Mouse (Mus musculus) brown adipose tissue, adult 24 weeks (tissue): ENCODE measurements around the gene Zfp451. TPM values are rescaled to one million over a fixed set of nuclear protein-coding genes. Genes with fewer than 3 reads are reported as not detected.
"Not testable (repeated sequence)": the region's sequence is repeated elsewhere in the genome, so short reads cannot be mapped to it uniquely, and the experiment has no call there.

Experiments
- H3K27ac ChIP-seq: fragments of 200-500 bp; replicated peaks from 2 replicates; pipeline ENCODE4 v1.5.1; 2012; ENCODE audit warnings: low read depth, mild to moderate bottlenecking, low read length
- H3K4me1 ChIP-seq: fragments of 200-500 bp; 2 replicates; pipeline ENCODE4 v1.6.1; 2012; ENCODE audit warnings: low read length, mixed read lengths; ENCODE audit not compliant: control insufficient read depth, insufficient read depth, insufficient read length
- H3K4me3 ChIP-seq: fragments of 200-500 bp; 2 replicates; pipeline ENCODE4 v1.5.1; 2012; ENCODE audit warnings: low read depth, mild to moderate bottlenecking, low read length, moderate library complexity; ENCODE audit not compliant: insufficient read depth
- polyA plus RNA-seq: library from polyadenylated mRNA; stranded (reverse); fragments of >200 nt; gene quantifications from 2 replicates; pipeline ENCODE4 v1.2.4, GENCODE M21; 2012; ENCODE audit not compliant: missing spikeins, insufficient read depth, insufficient read length

The Zfp451 gene
- polyA plus RNA-seq, result 6.2 and 10.5 TPM in 2 replicates

- peaks cover 2% of the 10 kb centered on the region; the same call in 1 of the 2 replicates for H3K4me1 ChIP-seq
- H3K27ac ChIP-seq, result peak within 1 kb of the TSS; percentile 31
- peak within 1 kb of the TSS; percentile 95 for H3K4me3 ChIP-seq
Observed at GRCm38 (mm10) chr1:33813868-33814794, at the start of gene Zfp451. Gene Zfp451, minus strand, starts transcription at chr1:33814595.

GRCm38 (mm10) chr1:33846807-33847206 is 32.4 kb upstream of the Zfp451 start:
- Histone ChIP-seq H3K4me3 (no peak overlapping the region), H3K27ac (no peak overlapping the region), H3K4me1 (no peaks in the 10 kb centered on the region)

- H3K27ac ChIP-seq, result no peak overlapping the region
- H3K4me1 ChIP-seq, result no peaks in the 10 kb centered on the region
- no peak overlapping the region for H3K4me3 ChIP-seq
Observed at GRCm38 (mm10) chr1:33843823-33844222, 29.4 kb upstream of the Zfp451 start.

GRCm38 (mm10) chr1:33838952-33839351 is 24.6 kb upstream of the Zfp451 start:
- not testable (repeated sequence) for H3K27ac ChIP-seq, H3K4me3 ChIP-seq, H3K4me1 ChIP-seq

GRCm38 (mm10) chr1:33830586-33830985 is 16.2 kb upstream of the Zfp451 start:
- H3K4me1 ChIP-seq, result no peaks in the 10 kb centered on the region

GRCm38 (mm10) chr1:33817931-33818330 is 3.5 kb upstream of the Zfp451 start:
- Histone ChIP-seq H3K4me3 (no peak overlapping the region), H3K4me1 (no peaks in the 10 kb centered on the region)

More at GRCm38 (mm10) chr1:33830586-33830985, 16.2 kb upstream of the Zfp451 start:
- no peak overlapping the region for H3K4me3 ChIP-seq
- H3K27ac ChIP-seq, result no peak overlapping the region

GRCm38 (mm10) chr1:33813495-33813867 is 914 bp downstream of the Zfp451 start:
- peak overlapping the region; percentile 95 for H3K4me3 ChIP-seq
- H3K4me1 ChIP-seq, result peaks cover 2% of the 10 kb centered on the region; the same call in 1 of the 2 replicates
- H3K27ac ChIP-seq, result peak overlapping the region; percentile 8; the same call in 1 of the 2 replicates

More at GRCm38 (mm10) chr1:33817931-33818330, 3.5 kb upstream of the Zfp451 start:
- no peak overlapping the region for H3K27ac ChIP-seq

GRCm38 (mm10) chr1:33803323-33803722 is 11.1 kb downstream of the Zfp451 start:
- no peak overlapping the region for H3K4me3 ChIP-seq
- no peaks in the 10 kb centered on the region; the same call in 1 of the 2 replicates for H3K4me1 ChIP-seq
- H3K27ac ChIP-seq, result no peak overlapping the region

GRCm38 (mm10) chr1:33799620-33800019 is 14.8 kb downstream of the Zfp451 start:
- no peaks in the 10 kb centered on the region for H3K4me1 ChIP-seq
- H3K4me3 ChIP-seq, result no peak overlapping the region
- H3K27ac ChIP-seq, result no peak overlapping the region

- no peak overlapping the region for H3K27ac ChIP-seq
- H3K4me3 ChIP-seq, result no peak overlapping the region
- no peaks in the 10 kb centered on the region for H3K4me1 ChIP-seq
Observed at GRCm38 (mm10) chr1:33788493-33788892, 25.9 kb downstream of the Zfp451 start.

GRCm38 (mm10) chr1:33788072-33788471 is 26.3 kb downstream of the Zfp451 start:
- Histone ChIP-seq H3K27ac (no peak overlapping the region), H3K4me1 (no peaks in the 10 kb centered on the region), H3K4me3 (no peak overlapping the region)

GRCm38 (mm10) chr1:33784561-33784960 is 29.8 kb downstream of the Zfp451 start:
- Histone ChIP-seq H3K27ac (no peak overlapping the region), H3K4me1 (no peaks in the 10 kb centered on the region), H3K4me3 (no peak overlapping the region)

GRCm38 (mm10) chr1:33776175-33776611 is 38.2 kb downstream of the Zfp451 start:
- no peak overlapping the region for H3K27ac ChIP-seq
- no peaks in the 10 kb centered on the region for H3K4me1 ChIP-seq
- no peak overlapping the region for H3K4me3 ChIP-seq

GRCm38 (mm10) chr1:33772106-33772505 is 42.3 kb downstream of the Zfp451 start:
- no peak overlapping the region for H3K4me3 ChIP-seq
- no peaks in the 10 kb centered on the region for H3K4me1 ChIP-seq
- H3K27ac ChIP-seq, result no peak overlapping the region

- no peaks in the 10 kb centered on the region for H3K4me1 ChIP-seq
- no peak overlapping the region for H3K4me3 ChIP-seq
- no peak overlapping the region for H3K27ac ChIP-seq
Observed at GRCm38 (mm10) chr1:33771621-33772020, 42.8 kb downstream of the Zfp451 start.

GRCm38 (mm10) chr1:33768827-33769226 is 45.6 kb downstream of the Zfp451 start:
- Histone ChIP-seq H3K27ac (no peak overlapping the region), H3K4me1 (no peaks in the 10 kb centered on the region), H3K4me3 (no peak overlapping the region)
